In genomic region chr6:99853716-99854115, GRCm38 (mm10) we compare ENCODE assay signal across 14 mouse cellular contexts.
DNase-seq lines count a peak whose midpoint lies in the region; ATAC-seq and TF ChIP-seq lines count a peak whose summit lies in the region.
"Had no signal": no experiment of that assay in that cellular context is flagged by ENCODE, and none has a peak within 500 bp of the region (broad histone marks: within the 10 kb centered on the region; RNA-seq: fewer than 3 reads in every experiment).

No protein-coding gene starts in this region.

- TF ChIP-seq CTCF in heart, postnatal 0 days (IDR thresholded peaks at IDR 0.05; ENCODE audit: low read depth): peak; percentile 32; the same call in 1 of the 2 replicates
- TF ChIP-seq CTCF in liver, postnatal 0 days (IDR thresholded peaks at IDR 0.05; ENCODE audit: low read depth): 0 out of 2 replicates have a peak, but pooled peaks have one; percentile 8

- no peaks in the 10 kb centered on the region for H3K27me3 ChIP-seq in heart, postnatal 0 days (ENCODE audit: control insufficient read depth, insufficient read depth, low read length)
- no peaks in the 10 kb centered on the region for H3K27me3 ChIP-seq in heart, embryonic 11.5 days (ENCODE audit: control insufficient read depth, insufficient read depth, low read length)
- no peaks in the 10 kb centered on the region for H3K27me3 ChIP-seq in liver, postnatal 0 days (ENCODE audit: insufficient read depth, low read length)
- H3K27me3 ChIP-seq in liver, embryonic 11.5 days (replicated peaks; ENCODE audit: control insufficient read depth, insufficient read depth, low read length): no peaks in the 10 kb centered on the region
- no peaks in the 10 kb centered on the region for H3K27me3 ChIP-seq in midbrain, embryonic 13.5 days
- H3K27me3 ChIP-seq: liver, embryonic 12.5 days; megakaryocyte, embryonic 14.5 days had no signal

- H3K4me3 ChIP-seq in heart, postnatal 0 days (ENCODE audit: low read depth, low read length): no peak overlapping the region
- no peak overlapping the region for H3K4me3 ChIP-seq in heart, embryonic 11.5 days (ENCODE audit: low read depth, low read length)
- no peak overlapping the region for H3K4me3 ChIP-seq in liver, postnatal 0 days (ENCODE audit: low read depth, low read length)
- H3K4me3 ChIP-seq in liver, embryonic 11.5 days (ENCODE audit: low read depth, low read length): no peak overlapping the region
- H3K4me3 ChIP-seq in midbrain, embryonic 13.5 days (replicated peaks): no peak overlapping the region
- H3K4me3 ChIP-seq: liver, embryonic 12.5 days; megakaryocyte, embryonic 14.5 days had no signal

- H3K4me2 ChIP-seq in heart, postnatal 0 days (ENCODE audit: low read depth, low read length): no peak overlapping the region
- H3K4me2 ChIP-seq in heart, embryonic 11.5 days: no peak overlapping the region
- no peak overlapping the region for H3K4me2 ChIP-seq in liver, postnatal 0 days (ENCODE audit: low read depth, low read length)
- H3K4me2 ChIP-seq in liver, embryonic 11.5 days: no peak overlapping the region
- no peak overlapping the region for H3K4me2 ChIP-seq in midbrain, embryonic 13.5 days (replicated peaks)
- H3K4me2 ChIP-seq: liver, embryonic 12.5 days had no signal

- no peaks in the 10 kb centered on the region for H3K4me1 ChIP-seq in heart, postnatal 0 days (ENCODE audit: control insufficient read depth, insufficient read depth)
- no peaks in the 10 kb centered on the region for H3K4me1 ChIP-seq in heart, embryonic 11.5 days (ENCODE audit: control insufficient read depth, insufficient read depth, low read length)
- no peaks in the 10 kb centered on the region for H3K4me1 ChIP-seq in liver, postnatal 0 days (ENCODE audit: insufficient read depth)
- no peaks in the 10 kb centered on the region for H3K4me1 ChIP-seq in liver, embryonic 11.5 days (replicated peaks; ENCODE audit: control insufficient read depth, insufficient read depth, low read length)
- no peaks in the 10 kb centered on the region; the same call in 1 of the 2 replicates for H3K4me1 ChIP-seq in midbrain, embryonic 13.5 days (replicated peaks)
- H3K4me1 ChIP-seq: liver, embryonic 12.5 days; megakaryocyte, embryonic 14.5 days had no signal

- 40% methylated on average over 3 of the region's 3 CpGs for WGBS in heart, postnatal 0 days
- 49% methylated on average over 3 of the region's 3 CpGs for WGBS in heart, embryonic 11.5 days (ENCODE audit: insufficient replicate concordance)
- 50% methylated on average over 3 of the region's 3 CpGs for WGBS in liver, postnatal 0 days (ENCODE audit: insufficient replicate concordance)
- WGBS in liver, embryonic 11.5 days: 57% methylated on average over 3 of the region's 3 CpGs
- WGBS in midbrain, embryonic 13.5 days: 42% methylated on average over 3 of the region's 3 CpGs

- ATAC-seq in heart, postnatal 0 days (ENCODE audit: insufficient read depth, low read depth): no peak
- ATAC-seq in heart, embryonic 11.5 days (replicated peaks; ENCODE audit: insufficient number of reproducible peaks, low FRiP score, low TSS enrichment): no peak
- no peak for ATAC-seq in liver, postnatal 0 days
- ATAC-seq in liver, embryonic 11.5 days (replicated peaks; ENCODE audit: low FRiP score): no peak
- ATAC-seq in midbrain, embryonic 13.5 days: peak; percentile 58; the same call in 1 of the 2 replicates
- ATAC-seq: CD4-positive, CD25-positive, alpha-beta regulatory T cell, adult 4 months; inflammation-experienced regulatory T-cells, adult 6 months; liver, embryonic 12.5 days had no signal

- H3K9me3 ChIP-seq in heart, postnatal 0 days (replicated peaks; ENCODE audit: control insufficient read depth, low read length): no peaks in the 10 kb centered on the region
- H3K9me3 ChIP-seq in heart, embryonic 11.5 days (replicated peaks; ENCODE audit: control insufficient read depth, low read length): no peaks in the 10 kb centered on the region
- no peaks in the 10 kb centered on the region for H3K9me3 ChIP-seq in liver, postnatal 0 days (ENCODE audit: low read length)
- H3K9me3 ChIP-seq in liver, embryonic 11.5 days (ENCODE audit: control insufficient read depth, low read length): no peaks in the 10 kb centered on the region
- H3K9me3 ChIP-seq in midbrain, embryonic 13.5 days: no peaks in the 10 kb centered on the region
- H3K9me3 ChIP-seq: liver, embryonic 12.5 days had no signal

- H3K9ac ChIP-seq in heart, postnatal 0 days (replicated peaks; ENCODE audit: low read depth, low read length): no peak overlapping the region
- no peak overlapping the region for H3K9ac ChIP-seq in heart, embryonic 11.5 days (ENCODE audit: low read depth, low read length)
- no peak overlapping the region for H3K9ac ChIP-seq in liver, postnatal 0 days (replicated peaks)
- no peak overlapping the region for H3K9ac ChIP-seq in liver, embryonic 11.5 days (ENCODE audit: low read depth, low read length)
- no peak overlapping the region for H3K9ac ChIP-seq in midbrain, embryonic 13.5 days (replicated peaks)
- H3K9ac ChIP-seq: liver, embryonic 12.5 days had no signal

- no peak overlapping the region for H3K27ac ChIP-seq in heart, postnatal 0 days (ENCODE audit: low read depth)
- H3K27ac ChIP-seq in heart, embryonic 11.5 days (ENCODE audit: low read depth, low read length): no peak overlapping the region
- no peak overlapping the region for H3K27ac ChIP-seq in liver, postnatal 0 days (ENCODE audit: low read depth)
- H3K27ac ChIP-seq in liver, embryonic 11.5 days (ENCODE audit: low read depth, low read length): no peak overlapping the region
- H3K27ac ChIP-seq in midbrain, embryonic 13.5 days: no peak overlapping the region
- H3K27ac ChIP-seq: liver, embryonic 12.5 days had no signal

- no peak for TF ChIP-seq EP300 in heart, postnatal 0 days (IDR thresholded peaks at IDR 0.05; ENCODE audit: low read depth)
- TF ChIP-seq EP300 in liver, postnatal 0 days (IDR thresholded peaks at IDR 0.05; ENCODE audit: low read depth): no peak

- no peak for DNase-seq in heart, postnatal 0 days (ENCODE audit: low spot score)
- no peak for DNase-seq in liver, postnatal 0 days
- no peak for DNase-seq in liver, embryonic 11.5 days (ENCODE audit: low spot score)
- peak; percentile 42 for DNase-seq in MN1 (ENCODE audit: low spot score)
- no peak for DNase-seq in layer of hippocampus, adult 9-10 months (ENCODE audit: low spot score)
- DNase-seq in left cerebral cortex, adult 18-20 months (ENCODE audit: low spot score in 2 of 2): no peak
- DNase-seq: adrenal gland, postnatal 36 days; cerebellum, adult 11-12 months had no signal

- no peaks in the 10 kb centered on the region for H3K36me3 ChIP-seq in heart, postnatal 0 days (replicated peaks; ENCODE audit: control insufficient read depth, insufficient read depth, low read length)
- no peaks in the 10 kb centered on the region for H3K36me3 ChIP-seq in heart, embryonic 11.5 days (ENCODE audit: control insufficient read depth, insufficient read depth, low read length)
- H3K36me3 ChIP-seq in liver, postnatal 0 days (replicated peaks; ENCODE audit: insufficient read depth, low read length): no peaks in the 10 kb centered on the region
- H3K36me3 ChIP-seq in liver, embryonic 11.5 days (ENCODE audit: control insufficient read depth, insufficient read depth, low read length): no peaks in the 10 kb centered on the region
- H3K36me3 ChIP-seq in midbrain, embryonic 13.5 days: no peaks in the 10 kb centered on the region
- H3K36me3 ChIP-seq: liver, embryonic 12.5 days had no signal
